Mouse (Mus musculus) MEL (cell line): ENCODE results near the gene Nt5c1a. TPM values are rescaled to one million over a fixed set of nuclear protein-coding genes. Genes with fewer than 3 reads are reported as not detected.

ENCODE experiments used
- DNase-seq: peaks from one replicate; pipeline ENCODE4 v3.0.0; 2011; ENCODE audit warnings: low read depth, low spot score
- H3K27ac ChIP-seq: 2 replicates; pipeline ENCODE4 v1.5.1; 2012; ENCODE audit warnings: low read depth, mild to moderate bottlenecking, control low read depth, low read length, moderate library complexity; ENCODE audit not compliant: control insufficient read depth
- H3K27me3 ChIP-seq, 2 experiments: fragments of 150-350 bp in 1 of 2; sonication (generic) in 1 of 2; 2 replicates each; pipeline ENCODE4 v1.6.1; 2012; ENCODE audit warnings: low read length in 2 of 2, mild to moderate bottlenecking in 2 of 2, improper control_type of control experiment in 1 of 2, moderate library complexity in 1 of 2; ENCODE audit not compliant: insufficient read depth in 2 of 2, control insufficient read depth in 1 of 2
- H3K36me3 ChIP-seq, 2 experiments: 2 replicates each; pipeline ENCODE4 v1.6.1; 2012 to 2014; ENCODE audit warnings: low read length in 2 of 2, improper control_type of control experiment in 1 of 2, inconsistent platforms in 1 of 2, mild to moderate bottlenecking in 1 of 2; ENCODE audit not compliant: insufficient read depth in 2 of 2, control insufficient read depth in 1 of 2
- H3K4me1 ChIP-seq, 2 experiments: fragments of 150-350 bp in 1 of 2; sonication (generic) in 1 of 2; 2 replicates each; pipeline ENCODE4 v1.6.1; 2012; ENCODE audit warnings: low read length in 2 of 2, improper control_type of control experiment in 1 of 2, mild to moderate bottlenecking in 1 of 2; ENCODE audit not compliant: insufficient read depth in 2 of 2, control insufficient read depth in 1 of 2
- H3K4me3 ChIP-seq, 2 experiments: fragments of 150-350 bp in 1 of 2; sonication (generic) in 1 of 2; 2 replicates each; pipeline ENCODE4 v1.5.1; 2012; ENCODE audit warnings: low read depth in 2 of 2, low read length in 2 of 2, mild to moderate bottlenecking in 2 of 2, moderate library complexity in 2 of 2, control low read depth in 1 of 2, improper control_type of control experiment in 1 of 2; ENCODE audit not compliant: control insufficient read depth in 1 of 2, insufficient read depth in 1 of 2
- H3K79me2 ChIP-seq: 2 replicates; pipeline ENCODE4 v1.6.1; 2012; ENCODE audit warnings: mild to moderate bottlenecking, low read length, moderate library complexity; ENCODE audit not compliant: control insufficient read depth, poor library complexity, insufficient read depth
- H3K9ac ChIP-seq: 2 replicates; pipeline ENCODE4 v1.6.1; 2012; ENCODE audit warnings: low read depth, mild to moderate bottlenecking, control low read depth, low read length, moderate library complexity; ENCODE audit not compliant: control insufficient read depth, poor library complexity, severe bottlenecking
- H3K9me3 ChIP-seq: fragments of 150-350 bp; sonication (generic); replicated peaks from 2 replicates; pipeline ENCODE4 v1.6.1; 2012; ENCODE audit warnings: mild to moderate bottlenecking, low read length, improper control_type of control experiment, moderate library complexity; ENCODE audit not compliant: insufficient read depth
- CHD1 ChIP-seq: IDR thresholded peaks from 2 replicates; pipeline ENCODE4 v1.6.1; 2012; ENCODE audit warnings: low read depth, mild to moderate bottlenecking, inconsistent platforms, low read length, improper control_type of control experiment
- CHD2 ChIP-seq: IDR thresholded peaks from 2 replicates; pipeline ENCODE4 v1.6.1; 2011; ENCODE audit warnings: low read length, improper control_type of control experiment
- CTCF ChIP-seq, 3 experiments: IDR thresholded peaks in 2 of 3; conservative IDR thresholded peaks in 1 of 3; 2 replicates each; pipeline ENCODE4 v1.5.1; 2011 to 2012; ENCODE audit warnings: low read length in 3 of 3, low read depth in 2 of 3, mild to moderate bottlenecking in 2 of 3, improper control_type of control experiment in 1 of 3, inconsistent platforms in 1 of 3, mixed read lengths in 1 of 3, moderate library complexity in 1 of 3; ENCODE audit not compliant: control insufficient read depth in 1 of 3, insufficient read depth in 1 of 3, poor library complexity in 1 of 3, severe bottlenecking in 1 of 3
- ETS1 ChIP-seq: IDR thresholded peaks from 2 replicates; pipeline ENCODE4 v1.6.1; 2012; ENCODE audit warnings: low read depth, mild to moderate bottlenecking, inconsistent platforms, low read length, improper control_type of control experiment, moderate library complexity
- KAT2A ChIP-seq: conservative IDR thresholded peaks from 2 replicates; pipeline ENCODE4 v1.6.1; 2012; ENCODE audit warnings: low read depth, low read length, improper control_type of control experiment, inconsistent platforms
- MAFK ChIP-seq: IDR thresholded peaks from 2 replicates; pipeline ENCODE4 v1.6.1; 2011; ENCODE audit warnings: low read depth, mild to moderate bottlenecking, low read length, improper control_type of control experiment, borderline replicate concordance
- MAX ChIP-seq: IDR thresholded peaks from 2 replicates; pipeline ENCODE4 v1.6.1; 2011; ENCODE audit warnings: low read length, improper control_type of control experiment
- MEF2A ChIP-seq: IDR thresholded peaks from 2 replicates; pipeline ENCODE4 v1.6.1; 2014; ENCODE audit warnings: low read depth, mild to moderate bottlenecking, inconsistent platforms, low read length, improper control_type of control experiment; ENCODE audit not compliant: poor library complexity, insufficient replicate concordance, severe bottlenecking; ENCODE audit errors: extremely low read depth
- MXI1 ChIP-seq: IDR thresholded peaks from 2 replicates; pipeline ENCODE4 v1.6.1; 2011; ENCODE audit warnings: mild to moderate bottlenecking, low read depth, low read length, improper control_type of control experiment
- MYB ChIP-seq: IDR thresholded peaks from 2 replicates; pipeline ENCODE4 v1.6.1; 2011; ENCODE audit warnings: mild to moderate bottlenecking, low read depth, low read length, improper control_type of control experiment
- NELFE ChIP-seq: IDR thresholded peaks from 2 replicates; pipeline ENCODE4 v1.6.1; 2011; ENCODE audit warnings: low read depth, low read length, improper control_type of control experiment
- NRF1 ChIP-seq: IDR thresholded peaks from 2 replicates; pipeline ENCODE4 v1.6.1; 2014; ENCODE audit warnings: low read depth, mild to moderate bottlenecking, inconsistent platforms, low read length, improper control_type of control experiment, moderate library complexity; ENCODE audit not compliant: poor library complexity, insufficient read depth, severe bottlenecking
- POLR2AphosphoS2 ChIP-seq: IDR thresholded peaks from 2 replicates; pipeline ENCODE4 v1.6.1; 2011; ENCODE audit warnings: low read length, improper control_type of control experiment
- RCOR1 ChIP-seq: IDR thresholded peaks from 2 replicates; pipeline ENCODE4 v1.6.1; 2012; ENCODE audit warnings: low read depth, mild to moderate bottlenecking, inconsistent platforms, low read length, improper control_type of control experiment
- TBP ChIP-seq: IDR thresholded peaks from 2 replicates; pipeline ENCODE4 v1.8.0; 2011; ENCODE audit warnings: low read depth, low read length, improper control_type of control experiment
- TCF12 ChIP-seq: IDR thresholded peaks from 2 replicates; pipeline ENCODE4 v1.6.1; 2014; ENCODE audit warnings: low read depth, mild to moderate bottlenecking, inconsistent platforms, low read length, improper control_type of control experiment, moderate library complexity
- USF1 ChIP-seq: IDR thresholded peaks from 2 replicates; pipeline ENCODE4 v1.6.1; 2014; ENCODE audit warnings: low read depth, mild to moderate bottlenecking, inconsistent platforms, low read length, improper control_type of control experiment, moderate library complexity
- USF2 ChIP-seq, 2 experiments: IDR thresholded peaks; 2 replicates each; pipeline ENCODE4 v1.6.1; 2011 to 2012; ENCODE audit warnings: improper control_type of control experiment in 2 of 2, low read length in 2 of 2, borderline replicate concordance in 1 of 2, inconsistent platforms in 1 of 2, low read depth in 1 of 2, mild to moderate bottlenecking in 1 of 2; ENCODE audit not compliant: insufficient read depth in 1 of 2
- ZC3H11A ChIP-seq: IDR thresholded peaks from 2 replicates; pipeline ENCODE4 v1.6.1; 2012; ENCODE audit warnings: low read depth, mild to moderate bottlenecking, inconsistent platforms, low read length, improper control_type of control experiment
- ZMIZ1 ChIP-seq: IDR thresholded peaks from 2 replicates; pipeline ENCODE4 v1.6.1; 2012; ENCODE audit warnings: low read depth, mild to moderate bottlenecking, inconsistent platforms, low read length, improper control_type of control experiment, moderate library complexity
- polyA plus RNA-seq, 2 experiments: library from polyadenylated mRNA; stranded (reverse) in 1 of 2; unstranded in 1 of 2; fragments of >175 nt in 1 of 2; fragments of >200 nt in 1 of 2; gene quantifications; 2 replicates each; pipeline versions ENCODE4 v1.2.1 to v1.2.4; 2012; ENCODE audit warnings: low replicate concordance in 2 of 2, low read depth in 1 of 2; ENCODE audit not compliant: insufficient read length in 2 of 2, insufficient read depth in 1 of 2, missing spikeins in 1 of 2
- total RNA-seq: library from RNA; depleted of rRNA; stranded (reverse); fragments of 300-350 nt; gene quantifications from 2 replicates; pipeline ENCODE4 v1.2.3, GENCODE M21; 2012; rRNA removed

Nt5c1a gene
- total and polyA plus RNA-seq, 3 experiments = not detected

GRCm38 (mm10) chr4:123261721-123262401 is 60.6 kb downstream of the Nt5c1a start, which contains the start of gene Pabpc4:
Gene Pabpc4 (plus strand): TSS chr4:123262351.
- no peak for TF ChIP-seq KAT2A
- TF ChIP-seq MEF2A = no peak
- TF ChIP-seq ETS1 = no peak
- TF ChIP-seq MAFK = no peak
- no peak for TF ChIP-seq RCOR1
- TF ChIP-seq TBP = no peak
- no peak for TF ChIP-seq CTCF (IDR thresholded peaks at IDR 0.05 in 2 of 3, conservative IDR thresholded peaks at IDR 0.05 in 1 of 3; ENCODE audit: control insufficient read depth in 1 of 3, insufficient read depth in 1 of 3, low read depth in 2 of 3, low read length in 3 of 3, poor library complexity in 1 of 3, severe bottlenecking in 1 of 3)
- no peak for TF ChIP-seq USF2 (IDR thresholded peaks at IDR 0.05; ENCODE audit: borderline replicate concordance in 1 of 2, insufficient read depth in 1 of 2, low read depth in 1 of 2, low read length in 2 of 2)
- no peak for TF ChIP-seq POLR2AphosphoS2
- TF ChIP-seq CHD1 = no peak
- TF ChIP-seq ZMIZ1 = no peak
- TF ChIP-seq MXI1 = no peak
- no peak for TF ChIP-seq MAX
- no peak for TF ChIP-seq MYB
- no peak for TF ChIP-seq USF1
- TF ChIP-seq NELFE = no peak
- TF ChIP-seq NRF1 = no peak
- no peak for TF ChIP-seq CHD2
- no peak for TF ChIP-seq TCF12
- TF ChIP-seq ZC3H11A = no peak
- TF ChIP-seq, all 39 proteins: peak for 0
- no peak within 1 kb of the TSS for H3K9ac ChIP-seq
- H3K4me1 ChIP-seq = no peaks in the 10 kb centered on the region; a peak in 1 of 4 replicates
- H3K27me3 ChIP-seq = peaks cover 18 to 21% of the 10 kb centered on the region in 2 experiments
- no peaks in the 10 kb centered on the region for H3K36me3 ChIP-seq
- no peaks in the 10 kb centered on the region for H3K9me3 ChIP-seq
- no peak for DNase-seq
- H3K79me2 ChIP-seq = no peaks in the 10 kb centered on the region
- no peak within 1 kb of the TSS for H3K4me3 ChIP-seq
- H3K27ac ChIP-seq = no peak within 1 kb of the TSS

Other genes with a start within 250 kb of the Nt5c1a start
- gene Mfsd2a, start 240.3 kb upstream of the Nt5c1a start, total RNA-seq = 8.4 and 14.3 TPM in 2 replicates
- gene Mfsd2a, start 240.3 kb upstream of the Nt5c1a start, polyA plus RNA-seq = 1 to 10 TPM in 1 of 2 experiments, not detected in 1; 8.8 TPM
- not detected in 2 replicates for gene Mycl, start 205.9 kb upstream of the Nt5c1a start, total RNA-seq
- gene Mycl, start 205.9 kb upstream of the Nt5c1a start, polyA plus RNA-seq = not detected
- gene Trit1, start 184.9 kb upstream of the Nt5c1a start, total RNA-seq = 14.9 and 19.6 TPM in 2 replicates
- gene Trit1, start 184.9 kb upstream of the Nt5c1a start, polyA plus RNA-seq = 10 to 100 TPM in 1 of 2 experiments, not detected in 1; 17.9 TPM
- gene Bmp8b, start 96.3 kb upstream of the Nt5c1a start, total RNA-seq = 0.08 TPM in 1 of 2 replicates, not detected in the other
- gene Bmp8b, start 96.3 kb upstream of the Nt5c1a start, polyA plus RNA-seq = under 1 TPM in 1 of 2 experiments, not detected in 1; 0.06 TPM
- gene Oxct2b, start 85.2 kb upstream of the Nt5c1a start, total RNA-seq = not detected in 2 replicates
- gene Oxct2b, start 85.2 kb upstream of the Nt5c1a start, polyA plus RNA-seq = not detected
- 100 and 108 TPM in 2 replicates for gene Ppie, start 61.6 kb upstream of the Nt5c1a start, total RNA-seq
- 10 to 100 TPM in 1 of 2 experiments, not detected in 1; 97.9 TPM for gene Ppie, start 61.6 kb upstream of the Nt5c1a start, polyA plus RNA-seq
- not detected in 2 replicates for gene Hpcal4, start 18.3 kb upstream of the Nt5c1a start, total RNA-seq
- gene Hpcal4, start 18.3 kb upstream of the Nt5c1a start, polyA plus RNA-seq = not detected
- gene Heyl, start 32.1 kb downstream of the Nt5c1a start, total RNA-seq = not detected in 2 replicates
- gene Heyl, start 32.1 kb downstream of the Nt5c1a start, polyA plus RNA-seq = not detected
- gene Pabpc4, start 60.8 kb downstream of the Nt5c1a start, total RNA-seq = 330 and 394 TPM in 2 replicates
- gene Pabpc4, start 60.8 kb downstream of the Nt5c1a start, polyA plus RNA-seq = 100 to 1,000 TPM in 1 of 2 experiments, not detected in 1; 684 TPM
- gene Oxct2a, start 122.1 kb downstream of the Nt5c1a start, total RNA-seq = not detected in 2 replicates
- gene Oxct2a, start 122.1 kb downstream of the Nt5c1a start, polyA plus RNA-seq = under 1 TPM in 1 of 2 experiments, not detected in 1; 0.04 TPM
- 0.19 and 0.23 TPM in 2 replicates for gene Bmp8a, start 141.7 kb downstream of the Nt5c1a start, total RNA-seq
- gene Bmp8a, start 141.7 kb downstream of the Nt5c1a start, polyA plus RNA-seq = under 1 TPM in 1 of 2 experiments, not detected in 1; 0.43 TPM